Mouse (Mus musculus) cerebellum, adult 2 months (tissue): ENCODE measurements around the gene Kiss1r.

Experiments used
- CTCF ChIP-seq: fragments of 200-500 bp; IDR thresholded peaks from 2 replicates; pipeline ENCODE4 v1.5.1; 2011; ENCODE audit warnings: low read depth, mild to moderate bottlenecking, control low read depth, low read length, moderate library complexity, borderline replicate concordance; ENCODE audit not compliant: insufficient read depth
- POLR2A ChIP-seq: fragments of 200-500 bp; IDR thresholded peaks from 2 replicates; pipeline ENCODE4 v1.6.1; 2011; ENCODE audit warnings: low read length, control low read depth, borderline replicate concordance; ENCODE audit not compliant: insufficient read depth

GRCm38 (mm10) chr10:79907415-79907814 lies 9.4 kb upstream of the Kiss1r start:
- no peak for TF ChIP-seq CTCF
- no peak for TF ChIP-seq POLR2A
